Mouse (Mus musculus): Measurements from ENCODE around the gene Ift46. TPM values are rescaled to one million over a fixed set of nuclear protein-coding genes. Genes with fewer than 3 reads are reported as not detected.

The Ift46 gene
- polyA plus RNA-seq, 1 experiment from 2014 or later = 101 TPM

DNA sequence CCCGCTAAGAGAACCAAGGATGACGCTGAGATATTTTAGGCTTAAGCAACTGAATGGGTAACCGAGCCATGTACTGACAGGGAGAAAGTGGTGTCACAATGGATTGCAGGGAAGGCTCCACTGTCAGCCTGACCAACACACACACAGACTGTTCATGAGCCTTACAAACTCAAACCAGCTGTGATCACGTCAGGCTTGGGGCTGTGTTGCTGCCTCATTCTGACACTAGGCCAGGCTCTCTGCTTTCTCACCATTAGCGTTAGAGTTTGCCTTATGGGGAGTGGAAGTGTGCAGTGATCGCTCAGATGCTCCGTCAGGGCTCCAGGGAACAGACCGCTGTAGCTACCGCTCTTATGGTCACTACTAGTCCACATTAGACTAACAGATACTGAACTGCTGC, 25.1 kb downstream of the Ift46 start:
- peak overlapping the region; percentile 10; the same call in 1 of the 2 replicates for H3K27ac ChIP-seq (replicated peaks; ENCODE audit: low read depth, low read length)
- H3K4me1 ChIP-seq (ENCODE audit: control insufficient read depth, insufficient read depth, low read length) = no peaks in the 10 kb centered on the region
- H3K9ac ChIP-seq (ENCODE audit: low read depth, low read length) = no peak overlapping the region
- H3K27me3 ChIP-seq (replicated peaks; ENCODE audit: control insufficient read depth, insufficient read depth, low read length) = peaks cover 2% of the 10 kb centered on the region; the same call in 1 of the 2 replicates
- no peak overlapping the region for H3K4me2 ChIP-seq (ENCODE audit: low read depth, low read length)
- no peak overlapping the region for H3K4me3 ChIP-seq (ENCODE audit: low read depth, low read length)
- DNase-seq (ENCODE audit: low spot score) (peak; percentile 36), ATAC-seq (ENCODE audit: low read depth) (peak; percentile 50; the same call in 1 of the 2 replicates)
- no peaks in the 10 kb centered on the region for H3K9me3 ChIP-seq (ENCODE audit: control insufficient read depth, low read length)
- H3K36me3 ChIP-seq (ENCODE audit: control insufficient read depth, insufficient read depth, low read length) = peaks cover 47% of the 10 kb centered on the region
- WGBS = 56% methylated on average over 9 of the region's 9 CpGs

DNA sequence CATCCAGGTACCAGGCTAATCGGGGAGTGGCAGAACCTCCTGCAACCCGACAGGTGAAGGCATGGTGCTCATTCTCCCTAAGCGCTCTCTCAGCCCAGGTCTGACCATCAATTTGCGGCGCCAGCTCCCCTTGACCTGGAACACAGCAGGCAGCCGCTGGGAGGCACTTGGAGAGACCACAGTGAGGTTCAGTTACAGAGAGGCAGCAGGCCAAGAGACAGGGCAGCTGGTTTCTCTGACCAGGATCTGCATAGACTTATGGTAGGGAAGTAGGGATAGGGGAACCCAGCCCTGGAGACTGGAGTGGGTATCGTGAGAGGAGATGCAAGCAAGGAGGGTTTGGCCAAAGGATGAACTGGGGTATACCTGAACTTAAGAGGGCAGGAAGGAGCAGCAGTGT, 30.6 kb downstream of the Ift46 start:
- Histone ChIP-seq H3K9ac (ENCODE audit: low read depth, low read length) (no peak overlapping the region), H3K9me3 (ENCODE audit: control insufficient read depth, low read length) (no peaks in the 10 kb centered on the region), H3K36me3 (ENCODE audit: control insufficient read depth, insufficient read depth, low read length) (no peaks in the 10 kb centered on the region), H3K27me3 (replicated peaks; ENCODE audit: control insufficient read depth, insufficient read depth, low read length) (peaks cover 10% of the 10 kb centered on the region; the same call in 1 of the 2 replicates), H3K27ac (replicated peaks; ENCODE audit: low read depth, low read length) (no peak overlapping the region), H3K4me2 (ENCODE audit: low read depth, low read length) (peak overlapping the region; percentile 94; the same call in 1 of the 2 replicates), H3K4me3 (ENCODE audit: low read depth, low read length) (no peak overlapping the region), H3K4me1 (ENCODE audit: control insufficient read depth, insufficient read depth, low read length) (peaks cover 10% of the 10 kb centered on the region; the same call in 1 of the 2 replicates)
- 35% methylated on average over 7 of the region's 7 CpGs for WGBS
- ATAC-seq (ENCODE audit: low read depth) (no peak), DNase-seq (ENCODE audit: low spot score) (no peak)

DNA sequence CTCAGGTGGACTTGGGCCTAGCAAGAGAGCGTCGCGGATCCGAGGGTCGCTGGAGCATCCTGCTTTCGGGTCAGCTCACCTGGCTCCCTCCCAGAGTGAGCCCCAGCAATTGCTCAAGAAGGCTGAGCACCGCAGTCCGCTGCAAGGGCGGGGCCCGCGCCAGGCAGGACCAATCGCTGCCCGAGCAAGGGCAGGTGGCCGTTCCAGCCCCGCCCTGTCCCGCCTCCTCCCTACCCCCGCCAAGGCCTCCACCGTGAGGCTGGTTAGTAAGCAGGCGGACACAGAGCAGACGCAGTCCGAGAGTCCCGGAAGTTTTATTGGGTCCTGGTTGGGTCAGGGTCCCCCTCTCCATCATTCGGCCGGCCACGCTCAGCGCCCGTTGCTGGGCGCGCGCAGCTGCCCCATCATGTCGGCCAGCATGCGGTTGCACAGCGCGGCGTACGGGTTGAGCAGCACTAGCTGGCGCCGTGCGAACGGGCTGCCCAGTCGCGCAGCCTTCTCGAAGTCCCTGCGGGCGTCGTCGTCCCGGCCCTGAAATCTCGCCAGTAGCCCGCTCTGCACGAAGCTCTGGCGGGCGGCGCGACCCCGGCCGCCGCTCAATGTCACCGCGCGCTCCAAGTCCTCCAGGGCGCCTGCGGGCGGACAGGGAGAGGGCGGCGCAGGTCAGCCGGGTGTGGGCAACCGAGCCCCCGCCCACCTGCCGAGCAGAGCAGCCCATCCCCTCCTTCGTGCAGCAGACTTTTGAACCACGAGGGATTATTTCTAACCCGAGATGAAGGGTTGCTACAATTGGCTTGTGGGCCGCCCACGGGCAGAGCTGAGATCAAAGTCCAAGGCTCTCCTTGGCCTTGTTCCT, 31.6 kb downstream of the Ift46 start, which contains the start of gene Tmem25:
Gene Tmem25, minus strand, starts transcription at position 206 of the 856 bp plus-strand sequence.
- Histone ChIP-seq H3K4me3 (ENCODE audit: low read depth, low read length) (peak within 1 kb of the TSS; percentile 66), H3K9me3 (ENCODE audit: control insufficient read depth, low read length) (no peaks in the 10 kb centered on the region), H3K4me1 (ENCODE audit: control insufficient read depth, insufficient read depth, low read length) (peaks cover 10% of the 10 kb centered on the region; the same call in 1 of the 2 replicates), H3K4me2 (ENCODE audit: low read depth, low read length) (peak within 1 kb of the TSS; percentile 94), H3K27ac (replicated peaks; ENCODE audit: low read depth, low read length) (no peak within 1 kb of the TSS; the same call in 1 of the 2 replicates), H3K9ac (ENCODE audit: low read depth, low read length) (peak within 1 kb of the TSS; percentile 66), H3K36me3 (ENCODE audit: control insufficient read depth, insufficient read depth, low read length) (no peaks in the 10 kb centered on the region), H3K27me3 (replicated peaks; ENCODE audit: control insufficient read depth, insufficient read depth, low read length) (peaks cover 10% of the 10 kb centered on the region; the same call in 1 of the 2 replicates)
- peak; percentile 96 for ATAC-seq (ENCODE audit: low read depth)
- DNase-seq (ENCODE audit: low spot score) = peak; percentile 88
- under 1% methylated on average over 40 of the region's 75 CpGs for WGBS

DNA sequence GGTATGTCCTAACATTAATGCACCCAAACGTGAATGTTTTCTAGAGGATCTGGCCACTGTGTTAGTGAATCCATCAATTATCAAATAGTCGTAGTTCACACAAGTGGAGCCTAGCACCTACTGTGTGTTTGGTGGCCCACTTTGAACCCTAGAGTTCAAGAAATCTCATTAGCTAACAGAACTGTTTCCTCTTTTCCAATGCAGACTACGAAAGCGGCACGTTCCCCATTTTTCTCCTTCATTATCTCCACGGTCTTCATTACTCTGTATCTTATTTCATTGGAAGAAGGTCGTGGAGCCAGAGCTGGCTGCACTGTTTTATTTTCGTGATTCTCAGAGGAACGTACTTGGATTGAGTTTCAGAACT, 32.2 kb downstream of the Ift46 start:
- Histone ChIP-seq H3K27me3 (replicated peaks; ENCODE audit: control insufficient read depth, insufficient read depth, low read length) (peaks cover 10% of the 10 kb centered on the region; the same call in 1 of the 2 replicates), H3K27ac (replicated peaks; ENCODE audit: low read depth, low read length) (no peak overlapping the region), H3K36me3 (ENCODE audit: control insufficient read depth, insufficient read depth, low read length) (peaks cover 4% of the 10 kb centered on the region), H3K4me3 (ENCODE audit: low read depth, low read length) (peak overlapping the region; percentile 66), H3K4me1 (ENCODE audit: control insufficient read depth, insufficient read depth, low read length) (peaks cover 10% of the 10 kb centered on the region; the same call in 1 of the 2 replicates), H3K9me3 (ENCODE audit: control insufficient read depth, low read length) (no peaks in the 10 kb centered on the region), H3K9ac (ENCODE audit: low read depth, low read length) (peak overlapping the region; percentile 66; the same call in 1 of the 2 replicates), H3K4me2 (ENCODE audit: low read depth, low read length) (peak overlapping the region; percentile 94)
- ATAC-seq (ENCODE audit: low read depth) (no peak), DNase-seq (ENCODE audit: low spot score) (no peak)
- 28% methylated on average over 9 of the region's 9 CpGs for whole genome bisulfite sequencing

DNA sequence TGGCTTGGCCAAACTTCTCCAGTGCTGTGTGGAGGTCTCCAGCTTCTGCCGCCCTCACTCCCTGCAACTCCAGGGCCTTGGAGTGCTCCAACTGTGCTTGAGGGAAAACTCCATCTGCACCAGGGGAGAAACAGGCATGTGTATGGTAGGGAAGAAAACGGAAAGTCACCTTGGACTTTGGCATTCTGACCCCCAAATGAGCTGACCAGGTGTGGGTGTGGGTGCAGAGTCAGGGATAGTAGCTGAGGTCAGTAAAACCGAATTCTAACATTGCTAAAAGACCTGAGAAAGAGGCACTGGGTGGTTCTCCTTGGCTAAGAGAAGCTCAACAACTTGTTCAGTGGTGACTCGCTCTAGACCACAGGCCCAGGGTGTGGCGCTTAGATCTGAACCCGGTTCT, 34.0 kb downstream of the Ift46 start:
- 86% methylated on average over 6 of the region's 6 CpGs for WGBS
- ATAC-seq (ENCODE audit: low read depth) (no peak), DNase-seq (ENCODE audit: low spot score) (no peak)
- no peak overlapping the region for H3K27ac ChIP-seq (replicated peaks; ENCODE audit: low read depth, low read length)
- H3K36me3 ChIP-seq (ENCODE audit: control insufficient read depth, insufficient read depth, low read length) = peaks cover 20% of the 10 kb centered on the region
- no peak overlapping the region for H3K4me3 ChIP-seq (ENCODE audit: low read depth, low read length)
- no peak overlapping the region for H3K9ac ChIP-seq (ENCODE audit: low read depth, low read length)
- no peaks in the 10 kb centered on the region for H3K9me3 ChIP-seq (ENCODE audit: control insufficient read depth, low read length)
- peaks cover 10% of the 10 kb centered on the region; the same call in 1 of the 2 replicates for H3K4me1 ChIP-seq (ENCODE audit: control insufficient read depth, insufficient read depth, low read length)
- peaks cover 10% of the 10 kb centered on the region; the same call in 1 of the 2 replicates for H3K27me3 ChIP-seq (replicated peaks; ENCODE audit: control insufficient read depth, insufficient read depth, low read length)
- H3K4me2 ChIP-seq (ENCODE audit: low read depth, low read length) = no peak overlapping the region

DNA sequence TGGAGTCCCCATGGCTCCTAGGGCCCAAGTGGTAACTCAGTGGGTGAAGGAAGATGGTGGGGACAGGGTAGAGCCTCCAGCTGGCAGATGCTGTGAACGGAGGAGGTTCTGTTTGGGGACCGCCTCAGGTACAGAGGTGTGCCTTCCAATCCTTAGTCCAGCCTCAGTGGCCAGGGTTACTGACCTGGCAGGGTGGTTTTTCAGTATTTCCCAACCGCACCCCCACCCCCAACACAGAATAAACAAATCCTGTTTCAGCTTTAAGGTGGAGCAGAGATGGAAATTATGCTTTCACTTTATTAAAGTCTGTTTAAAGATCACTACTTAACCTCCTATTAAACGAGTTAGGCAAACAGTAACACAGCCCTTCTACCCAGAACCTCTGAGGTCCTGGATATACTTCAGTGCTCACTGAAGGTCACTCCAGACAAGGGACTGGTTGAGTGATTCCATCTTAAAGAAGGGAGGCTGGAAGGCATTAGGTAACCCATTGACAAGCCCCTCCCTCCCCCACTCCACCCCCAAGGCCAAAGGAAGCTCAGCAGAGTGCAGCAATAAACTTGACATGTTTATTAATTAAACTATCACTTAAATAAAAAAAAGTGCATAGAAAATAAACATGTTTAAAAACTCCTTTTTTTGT, 35.2 kb downstream of the Ift46 start, which contains the start of gene Ttc36:
Gene Ttc36, minus strand, starts transcription at position 265 of the 643 bp plus-strand sequence.
- H3K4me3 ChIP-seq (ENCODE audit: low read depth, low read length) = no peak within 1 kb of the TSS
- peaks cover 7% of the 10 kb centered on the region; the same call in 1 of the 2 replicates for H3K27me3 ChIP-seq (replicated peaks; ENCODE audit: control insufficient read depth, insufficient read depth, low read length)
- H3K4me1 ChIP-seq (ENCODE audit: control insufficient read depth, insufficient read depth, low read length) = peaks cover 10% of the 10 kb centered on the region; the same call in 1 of the 2 replicates
- no peak within 1 kb of the TSS for H3K9ac ChIP-seq (ENCODE audit: low read depth, low read length)
- 71% methylated on average over 4 of the region's 4 CpGs for WGBS
- ATAC-seq (ENCODE audit: low read depth) (no peak), DNase-seq (ENCODE audit: low spot score) (no peak)
- no peak within 1 kb of the TSS for H3K4me2 ChIP-seq (ENCODE audit: low read depth, low read length)
- H3K27ac ChIP-seq (replicated peaks; ENCODE audit: low read depth, low read length) = no peak within 1 kb of the TSS
- H3K9me3 ChIP-seq (ENCODE audit: control insufficient read depth, low read length) = no peaks in the 10 kb centered on the region
- peaks cover 33% of the 10 kb centered on the region for H3K36me3 ChIP-seq (ENCODE audit: control insufficient read depth, insufficient read depth, low read length)

DNA sequence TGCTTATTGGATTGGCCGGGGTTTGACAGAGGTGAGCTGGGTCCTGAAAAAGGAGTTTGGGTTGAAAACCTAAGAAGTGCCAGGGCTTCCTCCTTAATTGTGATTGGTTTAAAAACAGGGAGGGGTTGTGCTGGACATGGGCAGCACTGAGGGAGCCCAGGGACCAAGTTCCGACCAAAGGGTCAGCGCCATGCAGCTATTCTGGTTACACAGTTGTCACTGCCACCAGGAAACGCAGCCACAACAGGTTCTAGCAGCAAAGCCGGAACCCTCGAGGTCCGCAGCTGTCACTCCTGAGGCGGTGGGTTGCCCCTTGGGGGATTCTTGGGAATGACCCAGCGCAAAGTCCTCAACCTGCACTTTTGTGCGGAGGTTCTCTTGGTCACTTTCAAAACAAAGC, 37.0 kb downstream of the Ift46 start:
- peaks cover 50% of the 10 kb centered on the region for H3K36me3 ChIP-seq (ENCODE audit: control insufficient read depth, insufficient read depth, low read length)

DNA sequence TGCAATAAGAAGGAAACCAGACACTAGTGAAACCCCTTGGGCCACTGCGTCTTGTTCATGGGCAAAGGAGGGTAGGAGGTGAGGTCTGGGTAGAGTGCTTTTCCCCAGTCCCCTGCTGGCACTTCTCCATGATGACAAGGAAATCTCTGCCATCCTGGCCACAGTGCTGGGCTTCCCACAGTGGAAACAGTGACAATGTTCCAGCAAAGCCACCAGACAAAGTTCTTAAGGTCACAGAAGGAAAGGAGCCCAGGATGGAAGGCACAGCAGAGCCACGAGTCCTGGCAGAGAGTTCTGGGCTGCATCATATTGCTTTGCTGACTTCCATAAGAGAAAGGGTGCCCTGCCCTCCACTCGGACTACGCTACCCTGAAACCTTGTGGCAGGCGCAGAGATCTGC, 37.8 kb downstream of the Ift46 start:
- H3K9me3 ChIP-seq (ENCODE audit: control insufficient read depth, low read length) = no peaks in the 10 kb centered on the region
- no peak overlapping the region for H3K4me2 ChIP-seq (ENCODE audit: low read depth, low read length)
- ATAC-seq (ENCODE audit: low read depth) (no peak), DNase-seq (ENCODE audit: low spot score) (no peak)
- no peak overlapping the region for H3K4me3 ChIP-seq (ENCODE audit: low read depth, low read length)
- H3K9ac ChIP-seq (ENCODE audit: low read depth, low read length) = no peak overlapping the region
- H3K27me3 ChIP-seq (replicated peaks; ENCODE audit: control insufficient read depth, insufficient read depth, low read length) = no peaks in the 10 kb centered on the region
- no peak overlapping the region for H3K27ac ChIP-seq (replicated peaks; ENCODE audit: low read depth, low read length)
- peaks cover 59% of the 10 kb centered on the region for H3K36me3 ChIP-seq (ENCODE audit: control insufficient read depth, insufficient read depth, low read length)
- WGBS = 90% methylated on average over 5 of the region's 5 CpGs
- 0 out of 2 replicates have a peak, but pooled peaks cover under 1% of the 10 kb centered on the region for H3K4me1 ChIP-seq (ENCODE audit: control insufficient read depth, insufficient read depth, low read length)

More for the DNA sequence above, 37.0 kb downstream of the Ift46 start:
- ATAC-seq (ENCODE audit: low read depth) (no peak), DNase-seq (ENCODE audit: low spot score) (no peak)
- Histone ChIP-seq H3K4me1 (ENCODE audit: control insufficient read depth, insufficient read depth, low read length) (0 out of 2 replicates have a peak, but pooled peaks cover 6% of the 10 kb centered on the region), H3K4me2 (ENCODE audit: low read depth, low read length) (no peak overlapping the region), H3K27ac (replicated peaks; ENCODE audit: low read depth, low read length) (no peak overlapping the region), H3K9ac (ENCODE audit: low read depth, low read length) (no peak overlapping the region), H3K4me3 (ENCODE audit: low read depth, low read length) (no peak overlapping the region), H3K9me3 (ENCODE audit: control insufficient read depth, low read length) (no peaks in the 10 kb centered on the region), H3K27me3 (replicated peaks; ENCODE audit: control insufficient read depth, insufficient read depth, low read length) (no peaks in the 10 kb centered on the region)
- 84% methylated on average over 10 of the region's 10 CpGs for WGBS

Measured in embryonic facial prominence, embryonic 14.5 days (tissue).